Mouse (Mus musculus): ENCODE measurements around the gene Arl6. TPM values are rescaled to one million over a fixed set of nuclear protein-coding genes. Genes with fewer than 3 reads are reported as not detected.

Arl6 gene
- polyA plus RNA-seq, 1 experiment = 0.93 TPM

DNA sequence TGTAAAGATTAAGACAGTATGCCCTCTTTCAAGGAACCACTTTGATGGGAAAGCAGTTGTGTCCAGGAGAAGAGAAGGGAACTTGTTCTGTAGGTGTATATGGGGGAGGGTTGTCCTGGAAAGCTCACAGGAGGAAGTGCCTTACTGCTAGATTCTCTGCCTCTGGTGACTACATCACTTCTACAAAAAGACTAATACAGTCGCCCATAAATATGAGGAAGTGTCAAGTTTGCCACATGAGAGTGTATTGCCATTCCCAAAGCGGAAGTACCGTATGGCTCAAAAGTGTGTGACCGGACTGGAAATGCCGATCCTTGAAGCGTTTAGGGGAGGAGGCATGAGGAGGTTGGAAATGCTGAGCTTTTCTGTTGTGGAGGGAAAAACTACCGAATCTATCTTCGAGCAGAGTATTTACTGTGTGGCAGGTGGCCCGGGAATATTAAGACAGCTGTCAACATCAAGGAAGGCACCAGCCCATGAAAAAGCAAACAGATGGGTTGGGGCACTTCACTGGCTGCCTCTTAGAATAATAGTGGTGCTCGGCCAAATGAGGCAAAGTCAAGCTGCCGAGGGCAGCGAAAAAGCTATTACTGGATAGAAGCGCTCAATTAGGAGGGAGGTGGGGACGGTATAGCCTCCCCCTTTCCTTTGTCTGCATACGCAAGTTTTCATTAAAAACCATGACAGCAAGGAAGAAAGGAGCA, 35.0 kb downstream of the Arl6 start:
- H3K36me3 ChIP-seq (ENCODE audit: control insufficient read depth, insufficient read depth, low read length) = no peaks in the 10 kb centered on the region
- H3K27ac ChIP-seq (ENCODE audit: control insufficient read depth, insufficient read depth, low read length) = no peak overlapping the region
- H3K4me3 ChIP-seq (ENCODE audit: control insufficient read depth, insufficient read depth, low read length) = no peak overlapping the region
- H3K4me1 ChIP-seq (replicated peaks; ENCODE audit: control insufficient read depth, insufficient read depth, low read length) = no peaks in the 10 kb centered on the region; the same call in 1 of the 2 replicates
- TF ChIP-seq CTCF (IDR thresholded peaks at IDR 0.05; ENCODE audit: borderline replicate concordance, control insufficient read depth, extremely low read depth, insufficient read depth, low read length, poor library complexity) = no peak
- TF ChIP-seq POLR2A (IDR thresholded peaks at IDR 0.05; ENCODE audit: control insufficient read depth, extremely low read depth, insufficient read depth, low read length, poor library complexity) = no peak
- no peak for DNase-seq
- WGBS = 38% methylated on average over 15 of the region's 15 CpGs
- H3K27me3 ChIP-seq (ENCODE audit: control insufficient read depth, insufficient read depth, low read length) = peaks cover 8% of the 10 kb centered on the region

DNA sequence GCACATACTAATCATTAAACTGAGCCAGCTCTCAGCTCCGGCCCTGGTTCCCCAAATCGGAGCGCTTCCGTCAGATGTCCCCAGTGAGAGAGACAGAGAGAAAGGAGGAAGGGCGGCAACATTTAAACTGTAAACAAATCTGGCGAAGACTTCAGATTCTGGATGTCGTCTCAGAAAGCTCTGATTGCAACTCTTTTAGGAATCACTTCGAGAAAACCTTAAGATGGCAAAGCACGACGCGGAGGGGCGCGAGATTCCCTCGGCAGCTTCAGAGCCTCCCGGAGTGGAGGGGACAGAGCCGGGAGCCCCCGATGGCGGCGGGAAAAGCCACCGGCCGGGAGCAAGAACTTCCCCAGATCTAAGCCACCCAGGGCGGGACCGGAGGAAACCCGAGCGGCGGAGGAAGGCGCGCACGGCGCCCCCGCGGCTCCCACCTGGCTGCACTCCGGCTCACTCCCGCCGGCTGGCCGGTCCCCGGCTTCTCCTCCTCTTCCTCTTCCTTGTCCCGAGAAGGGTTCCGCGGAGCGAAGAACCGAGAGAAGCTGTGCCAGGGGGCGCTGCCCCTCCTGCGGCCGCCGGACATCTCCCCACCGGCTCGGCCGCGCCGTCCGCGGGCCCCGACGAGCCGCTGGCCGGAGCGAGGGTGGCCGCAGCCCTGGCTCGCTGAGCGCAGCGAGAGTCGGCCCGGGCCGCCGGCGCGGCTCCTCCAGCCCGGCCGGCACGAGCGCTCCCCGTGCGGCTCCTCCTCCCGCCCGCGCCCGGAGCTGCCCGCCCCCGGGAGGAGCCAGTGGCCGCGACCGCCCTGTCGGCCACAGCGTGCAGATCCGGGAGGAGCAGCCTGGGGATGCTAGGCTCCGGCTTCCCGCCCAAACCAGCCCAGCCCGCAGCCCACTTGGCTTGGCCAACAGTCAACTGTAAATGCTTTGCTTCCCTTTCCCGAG, 38.6 kb downstream of the Arl6 start, which contains the start of gene Crybg3:
Crybg3 (minus strand) TSS at position 669 of the 941 bp plus-strand sequence.
- no peak for TF ChIP-seq CTCF (IDR thresholded peaks at IDR 0.05; ENCODE audit: borderline replicate concordance, control insufficient read depth, extremely low read depth, insufficient read depth, low read length, poor library complexity)
- no peak for TF ChIP-seq POLR2A (IDR thresholded peaks at IDR 0.05; ENCODE audit: control insufficient read depth, extremely low read depth, insufficient read depth, low read length, poor library complexity)
- DNase-seq = peak; percentile 14
- H3K27me3 ChIP-seq (ENCODE audit: control insufficient read depth, insufficient read depth, low read length) = peaks cover 8% of the 10 kb centered on the region
- under 1% methylated on average over 90 of the region's 90 CpGs for WGBS
- peak within 1 kb of the TSS; percentile 22 for H3K4me3 ChIP-seq (ENCODE audit: control insufficient read depth, insufficient read depth, low read length)
- no peaks in the 10 kb centered on the region; the same call in 1 of the 2 replicates for H3K4me1 ChIP-seq (replicated peaks; ENCODE audit: control insufficient read depth, insufficient read depth, low read length)
- no peak within 1 kb of the TSS for H3K27ac ChIP-seq (ENCODE audit: control insufficient read depth, insufficient read depth, low read length)
- no peaks in the 10 kb centered on the region for H3K36me3 ChIP-seq (ENCODE audit: control insufficient read depth, insufficient read depth, low read length)

DNA sequence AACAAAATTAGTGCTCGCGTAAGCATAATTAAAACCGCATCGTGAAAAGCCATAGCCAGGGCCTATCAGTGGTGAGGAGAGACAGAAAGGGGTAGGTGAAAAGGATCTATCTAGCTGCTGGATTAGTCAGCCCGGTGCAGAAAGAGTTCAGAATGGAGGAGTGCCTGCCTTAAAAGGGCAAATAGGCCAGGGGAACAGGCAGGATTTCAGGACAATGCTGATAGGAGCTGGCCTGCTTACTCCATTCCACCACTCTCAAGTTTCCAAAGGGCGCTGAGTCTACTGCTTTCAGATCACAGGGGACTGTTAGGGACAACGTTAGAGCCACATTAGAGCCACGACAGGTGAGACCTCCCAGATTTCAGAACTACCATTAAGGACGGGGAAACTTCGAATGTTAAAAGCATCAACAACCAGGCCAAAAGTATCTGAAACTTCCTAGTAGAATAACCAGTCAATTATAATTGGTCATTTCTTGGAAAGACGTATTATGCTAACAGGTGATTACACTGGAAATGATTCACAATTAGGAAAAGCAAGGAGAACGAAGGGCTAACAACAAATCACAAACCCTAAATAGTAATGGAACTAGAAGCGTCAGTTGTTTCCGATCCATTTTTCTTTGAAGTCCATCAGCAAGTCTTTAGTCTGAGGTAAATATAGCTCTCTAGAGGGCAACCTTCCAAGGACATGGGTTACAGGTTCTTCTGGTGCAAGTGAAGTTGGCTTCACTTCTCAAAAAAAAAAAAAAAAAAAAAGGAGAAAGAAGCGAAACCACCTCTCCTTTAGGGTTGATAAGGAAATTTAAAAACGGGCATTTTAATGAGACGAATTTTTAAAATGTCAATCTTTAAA, 39.6 kb downstream of the Arl6 start:
- Histone ChIP-seq H3K27ac (ENCODE audit: control insufficient read depth, insufficient read depth, low read length) (no peak overlapping the region), H3K4me1 (replicated peaks; ENCODE audit: control insufficient read depth, insufficient read depth, low read length) (no peaks in the 10 kb centered on the region; the same call in 1 of the 2 replicates), H3K27me3 (ENCODE audit: control insufficient read depth, insufficient read depth, low read length) (peaks cover 8% of the 10 kb centered on the region), H3K4me3 (ENCODE audit: control insufficient read depth, insufficient read depth, low read length) (0 out of 2 replicates have a peak overlapping the region, but pooled peaks have one; percentile 22), H3K36me3 (ENCODE audit: control insufficient read depth, insufficient read depth, low read length) (no peaks in the 10 kb centered on the region)
- no peak for TF ChIP-seq CTCF (IDR thresholded peaks at IDR 0.05; ENCODE audit: borderline replicate concordance, control insufficient read depth, extremely low read depth, insufficient read depth, low read length, poor library complexity)
- WGBS = 64% methylated on average over 17 of the region's 17 CpGs
- DNase-seq = no peak

DNA sequence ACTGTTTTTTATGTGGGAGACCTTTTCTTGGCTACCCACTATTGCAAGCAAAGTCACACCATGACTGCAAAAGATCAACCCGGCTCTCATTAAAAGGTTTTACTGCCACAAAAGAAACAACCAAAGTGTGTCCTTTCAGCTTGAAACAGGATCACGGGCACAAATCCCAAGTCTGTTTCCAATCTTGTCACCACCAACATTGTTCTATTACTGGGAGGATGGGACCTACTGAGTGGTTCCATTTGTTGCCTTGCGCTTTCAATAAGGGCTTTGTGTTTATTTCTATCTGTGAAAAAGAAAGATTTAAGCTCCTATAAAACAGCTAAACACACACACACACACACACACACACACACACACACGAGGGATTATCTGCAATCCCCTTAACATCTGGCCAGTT, 40.2 kb downstream of the Arl6 start:
- Histone ChIP-seq H3K4me3 (ENCODE audit: control insufficient read depth, insufficient read depth, low read length) (no peak overlapping the region), H3K4me1 (replicated peaks; ENCODE audit: control insufficient read depth, insufficient read depth, low read length) (no peaks in the 10 kb centered on the region; the same call in 1 of the 2 replicates), H3K27me3 (ENCODE audit: control insufficient read depth, insufficient read depth, low read length) (peaks cover 8% of the 10 kb centered on the region), H3K36me3 (ENCODE audit: control insufficient read depth, insufficient read depth, low read length) (no peaks in the 10 kb centered on the region), H3K27ac (ENCODE audit: control insufficient read depth, insufficient read depth, low read length) (no peak overlapping the region)
- TF ChIP-seq POLR2A (IDR thresholded peaks at IDR 0.05; ENCODE audit: control insufficient read depth, extremely low read depth, insufficient read depth, low read length, poor library complexity) (no peak), CTCF (IDR thresholded peaks at IDR 0.05; ENCODE audit: borderline replicate concordance, control insufficient read depth, extremely low read depth, insufficient read depth, low read length, poor library complexity) (no peak)
- WGBS = 89% methylated on average over 4 of the region's 4 CpGs
- no peak for DNase-seq

DNA sequence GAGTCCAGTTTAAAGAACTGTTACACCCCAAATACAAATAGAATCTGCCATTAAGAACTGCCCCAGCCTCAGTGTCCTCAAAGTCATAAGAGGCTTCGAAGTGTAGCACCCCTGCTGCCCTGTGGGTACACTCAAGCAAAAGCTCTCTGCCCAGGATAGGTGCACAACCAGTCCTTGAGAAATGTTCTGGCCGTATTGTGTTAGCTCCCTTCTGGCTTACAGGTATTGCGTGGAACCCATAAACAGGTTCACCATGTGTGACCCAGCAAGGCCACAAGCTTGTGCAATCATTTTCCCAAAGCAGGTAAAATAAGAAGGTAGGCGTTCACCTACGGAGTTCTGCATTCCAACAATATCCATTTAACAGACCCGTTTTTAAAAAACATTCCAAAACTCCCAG, 41.9 kb downstream of the Arl6 start:
- Histone ChIP-seq H3K4me3 (ENCODE audit: control insufficient read depth, insufficient read depth, low read length) (no peak overlapping the region), H3K27me3 (ENCODE audit: control insufficient read depth, insufficient read depth, low read length) (peaks cover 8% of the 10 kb centered on the region), H3K4me1 (replicated peaks; ENCODE audit: control insufficient read depth, insufficient read depth, low read length) (no peaks in the 10 kb centered on the region; the same call in 1 of the 2 replicates), H3K27ac (ENCODE audit: control insufficient read depth, insufficient read depth, low read length) (no peak overlapping the region), H3K36me3 (ENCODE audit: control insufficient read depth, insufficient read depth, low read length) (no peaks in the 10 kb centered on the region)
- no peak for DNase-seq
- WGBS = 93% methylated on average over 6 of the region's 6 CpGs
- TF ChIP-seq CTCF (IDR thresholded peaks at IDR 0.05; ENCODE audit: borderline replicate concordance, control insufficient read depth, extremely low read depth, insufficient read depth, low read length, poor library complexity) (no peak), POLR2A (IDR thresholded peaks at IDR 0.05; ENCODE audit: control insufficient read depth, extremely low read depth, insufficient read depth, low read length, poor library complexity) (no peak)

DNA sequence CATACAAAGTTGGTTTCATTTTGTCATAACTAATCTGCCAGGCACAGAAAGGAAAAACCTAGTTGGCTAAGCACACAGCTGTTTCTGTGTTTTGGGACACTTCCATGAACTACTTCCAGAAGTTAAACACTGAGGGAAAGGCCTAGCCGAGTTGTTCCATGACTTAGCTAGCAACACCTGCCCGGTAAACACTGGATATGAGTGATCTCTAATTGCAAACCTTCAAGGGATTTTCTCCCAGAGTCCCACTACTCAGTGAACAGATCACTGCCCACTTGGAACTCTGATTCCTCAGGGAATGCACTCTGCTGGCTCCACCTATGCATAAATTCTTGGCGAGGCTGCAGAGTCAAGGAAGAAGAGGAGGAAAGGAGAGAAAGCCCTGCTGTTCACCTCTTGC, 44.5 kb downstream of the Arl6 start:
- 90% methylated on average over 3 of the region's 3 CpGs for WGBS
- Histone ChIP-seq H3K27me3 (ENCODE audit: control insufficient read depth, insufficient read depth, low read length) (no peaks in the 10 kb centered on the region), H3K27ac (ENCODE audit: control insufficient read depth, insufficient read depth, low read length) (no peak overlapping the region), H3K4me1 (replicated peaks; ENCODE audit: control insufficient read depth, insufficient read depth, low read length) (no peaks in the 10 kb centered on the region), H3K36me3 (ENCODE audit: control insufficient read depth, insufficient read depth, low read length) (no peaks in the 10 kb centered on the region), H3K4me3 (ENCODE audit: control insufficient read depth, insufficient read depth, low read length) (no peak overlapping the region)
- TF ChIP-seq POLR2A (IDR thresholded peaks at IDR 0.05; ENCODE audit: control insufficient read depth, extremely low read depth, insufficient read depth, low read length, poor library complexity) (no peak), CTCF (IDR thresholded peaks at IDR 0.05; ENCODE audit: borderline replicate concordance, control insufficient read depth, extremely low read depth, insufficient read depth, low read length, poor library complexity) (no peak)
- no peak for DNase-seq
